Mouse (Mus musculus): ENCODE data around the gene Mmgt2.
A peak's percentile ranks its signal among the peaks of the same experiment; 100 is the strongest.
"Not testable (repeated sequence)": the region's sequence is repeated elsewhere in the genome, so short reads cannot be mapped to it uniquely, and the experiment has no call there.

The Mmgt2 gene

GRCm38 (mm10) chr11:62646495-62646843 lies 2.0 kb upstream of the Mmgt2 start:
- DNase-seq, result no peak

GRCm38 (mm10) chr11:62646958-62647515 lies 1.4 kb upstream of the Mmgt2 start:
- no peak for DNase-seq

- peak; percentile 28 to 41 for DNase-seq
These were observed 538 bp upstream of the Mmgt2 start, which contains the start of gene Lrrc75a for GRCm38 (mm10) chr11:62647661-62648590. Gene Lrrc75a, minus strand, starts transcription at chr11:62648523.

- not testable (repeated sequence) for DNase-seq
These were observed 1.3 kb downstream of the Mmgt2 start for GRCm38 (mm10) chr11:62649803-62650202.

- no peak for DNase-seq
These were observed 3.1 kb downstream of the Mmgt2 start for GRCm38 (mm10) chr11:62651563-62651962.

- DNase-seq, result no peak
These were observed 3.6 kb downstream of the Mmgt2 start for GRCm38 (mm10) chr11:62652080-62652479.

- DNase-seq, result no peak
These were observed 12.4 kb downstream of the Mmgt2 start for GRCm38 (mm10) chr11:62660885-62661284.

- DNase-seq, result no peak
These were observed 15.8 kb downstream of the Mmgt2 start for GRCm38 (mm10) chr11:62664250-62664649.

- DNase-seq, result no peak
These were observed 20.5 kb downstream of the Mmgt2 start for GRCm38 (mm10) chr11:62668986-62669385.

- DNase-seq, result no peak
These were observed 21.0 kb downstream of the Mmgt2 start for GRCm38 (mm10) chr11:62669471-62669870.

GRCm38 (mm10) chr11:62670006-62670405 lies 21.5 kb downstream of the Mmgt2 start:
- no peak for DNase-seq

- DNase-seq, result peak; percentile 16 to 26
These were observed 27.2 kb downstream of the Mmgt2 start for GRCm38 (mm10) chr11:62675480-62676289.

- DNase-seq, result no peak
These were observed 27.8 kb downstream of the Mmgt2 start for GRCm38 (mm10) chr11:62676290-62676596.

GRCm38 (mm10) chr11:62678778-62679354 lies 30.4 kb downstream of the Mmgt2 start:
- DNase-seq, result no peak

GRCm38 (mm10) chr11:62679954-62680353 lies 31.5 kb downstream of the Mmgt2 start:
- no peak for DNase-seq

GRCm38 (mm10) chr11:62691592-62691991 lies 43.1 kb downstream of the Mmgt2 start:
- no peak for DNase-seq

- DNase-seq, result no peak
These were observed 45.1 kb downstream of the Mmgt2 start for GRCm38 (mm10) chr11:62693299-62694184.

- DNase-seq, result no peak
These were observed 46.7 kb downstream of the Mmgt2 start for GRCm38 (mm10) chr11:62695126-62695525.

GRCm38 (mm10) chr11:62699749-62700148 lies 51.3 kb downstream of the Mmgt2 start:
- no peak for DNase-seq

GRCm38 (mm10) chr11:62701218-62701617 lies 52.8 kb downstream of the Mmgt2 start:
- no peak for DNase-seq

GRCm38 (mm10) chr11:62706141-62706540 lies 57.7 kb downstream of the Mmgt2 start:
- no peak for DNase-seq

GRCm38 (mm10) chr11:62708252-62708651 lies 59.8 kb downstream of the Mmgt2 start:
- DNase-seq, result no peak

Data from thymus, adult 18-20 months (tissue).